Mouse (Mus musculus): ENCODE results near the gene Zfp966.
"Not testable (repeated sequence)": the region's sequence is repeated elsewhere in the genome, so short reads cannot be mapped to it uniquely, and the experiment has no call there.

DNA sequence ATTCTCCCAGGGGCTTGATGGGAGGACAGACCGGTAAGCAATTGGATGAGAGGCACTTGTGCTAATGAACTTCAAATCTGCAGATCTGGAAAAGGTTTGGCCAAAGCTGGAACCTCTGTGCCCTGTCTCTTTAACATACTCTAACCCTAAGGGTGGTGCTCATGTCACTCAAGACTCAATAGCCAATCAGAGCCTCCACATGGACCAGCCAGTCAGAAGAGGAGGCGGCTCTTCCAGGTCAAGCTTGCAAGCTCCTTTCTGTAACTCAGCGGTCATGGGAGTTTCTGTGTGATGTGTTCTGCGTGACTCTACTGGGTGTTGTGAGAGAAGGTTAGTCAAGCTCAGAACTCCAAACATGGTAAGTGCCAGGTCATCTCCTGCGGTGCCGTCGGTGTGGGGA is 61.9 kb downstream of the Zfp966 start, which contains the start of gene Gm6710:
- TF ChIP-seq CTCF, EP300 (IDR thresholded peaks at IDR 0.05; ENCODE audit: low read depth): not testable (repeated sequence)
